Mouse (Mus musculus): ENCODE results near the gene Ccdc157. TPM values are rescaled to one million over a fixed set of nuclear protein-coding genes. Genes with fewer than 3 reads are reported as not detected.

Gene Ccdc157
- polyA plus RNA-seq, 1 experiment: 15.8 TPM

DNA sequence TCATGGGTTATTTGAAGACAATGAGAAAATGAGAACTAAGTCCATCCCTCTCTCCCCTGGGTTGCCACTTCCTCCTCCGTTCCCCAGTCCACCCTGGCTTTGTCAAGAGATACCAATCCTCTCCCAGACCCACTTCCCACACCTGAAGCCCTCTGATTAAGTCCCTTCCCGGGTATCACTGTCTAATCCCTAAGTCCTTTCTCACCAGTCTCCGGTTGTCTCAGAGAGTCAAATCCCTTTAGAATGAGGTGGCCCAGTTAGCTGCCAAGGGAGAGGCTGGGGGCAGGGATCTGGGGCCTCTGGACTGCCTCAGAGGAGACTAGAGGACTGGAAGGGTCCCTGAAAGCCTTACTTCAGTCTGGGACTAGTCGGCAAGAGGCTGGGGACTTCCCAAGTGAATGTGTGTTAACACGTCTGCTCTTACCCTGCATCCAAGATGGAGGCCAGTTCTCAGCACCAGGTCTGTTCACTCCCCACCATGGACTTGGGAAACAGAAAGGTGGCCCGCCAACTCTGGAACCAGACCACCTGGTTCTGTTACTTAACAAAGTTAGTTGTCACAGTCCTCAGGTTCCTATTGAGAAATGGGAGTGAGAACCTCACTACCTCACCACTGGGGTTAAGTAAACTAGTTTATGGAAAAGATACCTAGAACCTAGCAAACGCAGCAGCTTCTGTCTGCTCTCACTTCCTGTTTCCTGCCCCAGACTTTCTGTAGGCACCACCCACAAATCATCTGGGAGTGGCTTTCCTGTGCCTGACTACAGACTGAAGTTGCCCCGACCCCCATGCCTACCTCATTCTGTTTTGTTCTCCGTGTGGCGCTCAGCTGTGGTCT is 37.1 kb downstream of the Ccdc157 start, which contains the start of gene Sec14l2:
Sec14l2 (minus strand) TSS at position 674 of the 838 bp plus-strand sequence.
- no peaks in the 10 kb centered on the region for H3K4me1 ChIP-seq (ENCODE audit: control insufficient read depth, insufficient read depth, low read length)
- H3K27ac ChIP-seq (ENCODE audit: insufficient read depth, low read length): no peak within 1 kb of the TSS
- DNase-seq: no peak
- 80% methylated on average over 10 of the region's 10 CpGs for WGBS
- no peaks in the 10 kb centered on the region for H3K27me3 ChIP-seq (ENCODE audit: control insufficient read depth, insufficient read depth, low read length)
- TF ChIP-seq CTCF (IDR thresholded peaks at IDR 0.05; ENCODE audit: borderline replicate concordance, insufficient read depth, low read depth, low read length): no peak
- no peak within 1 kb of the TSS for H3K4me3 ChIP-seq (replicated peaks; ENCODE audit: insufficient read depth, low read depth, low read length)

GRCm38 (mm10) chr11:4122226-4122625 is 37.9 kb downstream of the Ccdc157 start:
- Histone ChIP-seq H3K4me3 (replicated peaks; ENCODE audit: insufficient read depth, low read depth, low read length) (no peak overlapping the region), H3K4me1 (ENCODE audit: control insufficient read depth, insufficient read depth, low read length) (peaks cover 4% of the 10 kb centered on the region; the same call in 1 of the 2 replicates), H3K27ac (ENCODE audit: insufficient read depth, low read length) (no peak overlapping the region), H3K27me3 (ENCODE audit: control insufficient read depth, insufficient read depth, low read length) (no peaks in the 10 kb centered on the region)
- no peak for DNase-seq
- TF ChIP-seq POLR2A (IDR thresholded peaks at IDR 0.05; ENCODE audit: borderline replicate concordance, insufficient read depth, low read length) (no peak), CTCF (IDR thresholded peaks at IDR 0.05; ENCODE audit: borderline replicate concordance, insufficient read depth, low read depth, low read length) (no peak)
- 82% methylated on average over 5 of the region's 5 CpGs for WGBS

DNA sequence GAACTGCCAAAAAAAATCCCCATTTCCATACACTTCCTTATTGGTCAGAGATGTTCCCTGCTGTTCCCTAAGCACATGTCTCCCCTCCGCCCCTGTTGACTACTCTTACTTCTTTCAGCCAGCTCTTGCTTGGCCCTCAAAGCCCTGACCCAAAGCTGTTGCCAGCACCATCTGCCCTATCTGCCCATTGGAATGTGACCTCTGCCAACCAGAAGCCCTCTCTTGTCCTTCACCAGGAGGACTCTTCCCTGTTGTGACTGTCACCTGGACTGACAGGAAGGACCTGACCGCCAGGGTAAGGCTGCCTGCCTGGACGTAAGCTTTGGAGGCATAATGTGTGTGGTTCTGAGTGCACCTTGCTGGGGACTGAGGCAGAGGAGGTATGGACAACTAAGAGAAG is 38.4 kb downstream of the Ccdc157 start:
- Histone ChIP-seq H3K27me3 (ENCODE audit: control insufficient read depth, insufficient read depth, low read length) (no peaks in the 10 kb centered on the region), H3K27ac (ENCODE audit: insufficient read depth, low read length) (no peak overlapping the region), H3K4me1 (ENCODE audit: control insufficient read depth, insufficient read depth, low read length) (peaks cover 6% of the 10 kb centered on the region; the same call in 1 of the 2 replicates), H3K4me3 (replicated peaks; ENCODE audit: insufficient read depth, low read depth, low read length) (no peak overlapping the region)
- TF ChIP-seq CTCF (IDR thresholded peaks at IDR 0.05; ENCODE audit: borderline replicate concordance, insufficient read depth, low read depth, low read length) (no peak), POLR2A (IDR thresholded peaks at IDR 0.05; ENCODE audit: borderline replicate concordance, insufficient read depth, low read length) (no peak)
- 64% methylated on average over 3 of the region's 3 CpGs for WGBS
- no peak for DNase-seq

GRCm38 (mm10) chr11:4119635-4120034 is 40.5 kb downstream of the Ccdc157 start:
- peaks cover 8% of the 10 kb centered on the region; the same call in 1 of the 2 replicates for H3K4me1 ChIP-seq (ENCODE audit: control insufficient read depth, insufficient read depth, low read length)
- no peak overlapping the region for H3K4me3 ChIP-seq (replicated peaks; ENCODE audit: insufficient read depth, low read depth, low read length)
- 73% methylated on average over 5 of the region's 5 CpGs for WGBS
- H3K27ac ChIP-seq (ENCODE audit: insufficient read depth, low read length): no peak overlapping the region
- H3K27me3 ChIP-seq (ENCODE audit: control insufficient read depth, insufficient read depth, low read length): no peaks in the 10 kb centered on the region
- TF ChIP-seq CTCF (IDR thresholded peaks at IDR 0.05; ENCODE audit: borderline replicate concordance, insufficient read depth, low read depth, low read length): no peak
- no peak for TF ChIP-seq POLR2A (IDR thresholded peaks at IDR 0.05; ENCODE audit: borderline replicate concordance, insufficient read depth, low read length)
- DNase-seq: no peak

- 1% methylated on average over 41 of the region's 41 CpGs for WGBS
- no peaks in the 10 kb centered on the region for H3K27me3 ChIP-seq (ENCODE audit: control insufficient read depth, insufficient read depth, low read length)
- peaks cover 8% of the 10 kb centered on the region; the same call in 1 of the 2 replicates for H3K4me1 ChIP-seq (ENCODE audit: control insufficient read depth, insufficient read depth, low read length)
- TF ChIP-seq CTCF (IDR thresholded peaks at IDR 0.05; ENCODE audit: borderline replicate concordance, insufficient read depth, low read depth, low read length): no peak
- TF ChIP-seq POLR2A (IDR thresholded peaks at IDR 0.05; ENCODE audit: borderline replicate concordance, insufficient read depth, low read length): peak; percentile 38; the same call in 1 of the 2 replicates
- H3K27ac ChIP-seq (ENCODE audit: insufficient read depth, low read length): peak overlapping the region; percentile 18; the same call in 1 of the 2 replicates
- H3K4me3 ChIP-seq (replicated peaks; ENCODE audit: insufficient read depth, low read depth, low read length): peak overlapping the region; percentile 77
- DNase-seq: peak; percentile 81 to 83
These were observed 41.8 kb downstream of the Ccdc157 start for GRCm38 (mm10) chr11:4118081-4118921.

DNA sequence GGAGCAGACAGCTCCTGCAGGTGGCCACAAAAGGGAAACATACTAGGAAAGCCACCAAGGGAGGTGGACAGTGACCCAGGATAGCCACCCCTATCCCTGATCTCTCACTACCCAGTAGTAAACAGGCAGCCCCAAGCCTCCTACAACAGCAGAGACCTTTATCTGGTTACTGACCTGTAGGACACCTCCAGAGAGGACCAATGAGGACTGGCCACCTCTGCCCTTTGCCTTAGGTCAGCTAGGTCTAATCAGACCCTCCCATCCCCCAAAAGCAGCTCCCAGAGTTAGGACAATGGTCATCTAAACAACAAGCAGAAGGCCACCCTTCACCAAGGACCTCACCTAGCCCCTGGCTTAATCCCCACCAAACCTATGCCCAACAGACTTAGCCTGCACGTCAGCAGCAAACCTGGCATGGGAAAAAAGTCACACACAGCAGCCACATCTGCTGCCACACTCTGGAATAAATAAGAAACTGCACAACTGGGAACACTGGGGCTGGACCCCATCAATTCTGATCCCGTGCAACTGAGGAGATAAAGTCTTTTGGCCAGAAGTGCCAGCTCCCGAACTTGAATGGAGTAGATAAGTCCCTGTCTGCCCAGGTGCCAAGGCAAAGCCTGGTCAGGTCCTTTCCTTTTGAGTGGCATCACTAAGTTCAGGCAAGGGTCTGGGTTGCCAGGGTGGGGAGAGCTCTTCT is 42.6 kb downstream of the Ccdc157 start:
- no peak for DNase-seq
- peaks cover 8% of the 10 kb centered on the region; the same call in 1 of the 2 replicates for H3K4me1 ChIP-seq (ENCODE audit: control insufficient read depth, insufficient read depth, low read length)
- WGBS: 45% methylated on average over 3 of the region's 3 CpGs
- TF ChIP-seq CTCF (IDR thresholded peaks at IDR 0.05; ENCODE audit: borderline replicate concordance, insufficient read depth, low read depth, low read length) (no peak), POLR2A (IDR thresholded peaks at IDR 0.05; ENCODE audit: borderline replicate concordance, insufficient read depth, low read length) (no peak)
- no peaks in the 10 kb centered on the region for H3K27me3 ChIP-seq (ENCODE audit: control insufficient read depth, insufficient read depth, low read length)
- no peak overlapping the region for H3K27ac ChIP-seq (ENCODE audit: insufficient read depth, low read length)
- H3K4me3 ChIP-seq (replicated peaks; ENCODE audit: insufficient read depth, low read depth, low read length): peak overlapping the region; percentile 77

DNA sequence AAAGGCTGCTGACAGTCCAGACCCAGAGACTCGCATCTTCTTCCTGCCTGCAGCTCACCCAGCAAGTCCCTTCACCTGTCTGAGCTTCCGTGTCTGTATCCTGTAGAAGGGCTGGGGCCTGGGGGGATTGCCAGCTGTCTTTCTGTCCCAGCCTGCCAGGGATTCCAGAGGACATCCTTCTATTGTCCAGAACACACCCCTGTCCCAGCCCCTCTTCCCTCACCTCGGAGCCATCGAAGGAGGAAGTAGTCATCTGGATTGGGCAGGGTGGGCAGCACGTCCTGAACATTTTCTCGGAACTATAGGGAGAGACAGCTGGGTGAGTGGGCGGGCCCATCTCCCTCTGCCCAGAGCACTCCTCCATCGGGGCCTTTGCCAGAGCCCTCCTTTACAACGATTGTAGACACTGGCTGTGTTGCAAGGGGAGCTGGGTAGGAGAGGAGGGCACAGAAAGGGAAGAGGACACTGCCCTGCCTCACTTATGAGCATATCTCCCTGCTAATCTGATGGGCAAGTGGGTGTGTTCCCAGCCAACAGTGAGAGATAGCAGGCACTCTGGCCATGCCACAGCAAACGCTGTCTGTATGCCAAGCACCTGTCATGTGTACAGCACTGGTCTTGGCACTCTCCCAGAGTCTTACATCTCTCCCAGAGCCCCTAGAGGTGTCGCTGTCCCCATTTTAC is 43.5 kb downstream of the Ccdc157 start:
- Histone ChIP-seq H3K4me1 (ENCODE audit: control insufficient read depth, insufficient read depth, low read length) (peaks cover 8% of the 10 kb centered on the region; the same call in 1 of the 2 replicates), H3K27me3 (ENCODE audit: control insufficient read depth, insufficient read depth, low read length) (no peaks in the 10 kb centered on the region), H3K27ac (ENCODE audit: insufficient read depth, low read length) (no peak overlapping the region), H3K4me3 (replicated peaks; ENCODE audit: insufficient read depth, low read depth, low read length) (no peak overlapping the region)
- DNase-seq: no peak
- WGBS: 36% methylated on average over 11 of the region's 11 CpGs
- TF ChIP-seq CTCF (IDR thresholded peaks at IDR 0.05; ENCODE audit: borderline replicate concordance, insufficient read depth, low read depth, low read length) (no peak), POLR2A (IDR thresholded peaks at IDR 0.05; ENCODE audit: borderline replicate concordance, insufficient read depth, low read length) (no peak)

All from cerebellum, adult 2 months (tissue).